Mouse (Mus musculus) liver, adult 2 months (tissue): ENCODE results near the gene Txk. TPM values are rescaled to one million over a fixed set of nuclear protein-coding genes. Genes with fewer than 3 reads are reported as not detected.

Experiments used
- DNase-seq: peaks from one replicate; pipeline ENCODE4 v3.0.0-alpha.2; 2011; ENCODE audit warnings: low read depth, low spot score; ENCODE audit errors: extremely low read depth
- H3K27ac ChIP-seq: fragments of 200-500 bp; replicated peaks from 2 replicates; pipeline ENCODE4 v1.5.1; 2012; ENCODE audit warnings: low read depth, mild to moderate bottlenecking, control low read depth, inconsistent platforms, low read length; ENCODE audit not compliant: insufficient read depth
- H3K27me3 ChIP-seq: fragments of 200-500 bp; 2 replicates; pipeline ENCODE4 v1.6.1; 2012; ENCODE audit warnings: mild to moderate bottlenecking, moderate library complexity, low read length, inconsistent platforms; ENCODE audit not compliant: control insufficient read depth, insufficient read depth
- H3K36me3 ChIP-seq: fragments of 200-500 bp; 2 replicates; pipeline ENCODE4 v1.6.1; 2012; ENCODE audit warnings: low read length, inconsistent platforms; ENCODE audit not compliant: control insufficient read depth, insufficient read depth
- H3K4me1 ChIP-seq: fragments of 200-500 bp; 2 replicates; pipeline ENCODE4 v1.6.1; 2011; ENCODE audit warnings: low read length; ENCODE audit not compliant: control insufficient read depth, insufficient read depth
- H3K4me3 ChIP-seq: fragments of 200-500 bp; 2 replicates; pipeline ENCODE4 v1.5.1; 2011; ENCODE audit warnings: low read depth, mild to moderate bottlenecking, control low read depth, low read length, moderate library complexity; ENCODE audit not compliant: insufficient read depth
- H3K79me2 ChIP-seq: fragments of 200-500 bp; 2 replicates; pipeline ENCODE4 v1.6.1; 2012; ENCODE audit warnings: inconsistent platforms, mild to moderate bottlenecking, low read length, moderate library complexity; ENCODE audit not compliant: control insufficient read depth, insufficient read depth
- H3K9ac ChIP-seq: fragments of 200-500 bp; 2 replicates; pipeline ENCODE4 v1.6.1; 2012; ENCODE audit warnings: low read depth, mild to moderate bottlenecking, control low read depth, inconsistent platforms, low read length
- CTCF ChIP-seq: fragments of 200-500 bp; IDR thresholded peaks from 2 replicates; pipeline ENCODE4 v1.5.1; 2011; ENCODE audit warnings: low read depth, low read length, control low read depth
- POLR2A ChIP-seq: fragments of 200-500 bp; IDR thresholded peaks from 2 replicates; pipeline ENCODE4 v1.6.1; 2011; ENCODE audit warnings: low read length, control low read depth; ENCODE audit not compliant: insufficient read depth; ENCODE audit errors: extremely low read depth
- WGBS: fragments of 180-500 bp; shearing (Covaris S2); methylation state at CpG from one replicate; pipeline ENCODE4 v1.1.7; 2018; 5-methylcytosine and 5-hydroxymethylcytosine counted together
- polyA plus RNA-seq: library from polyadenylated mRNA; depleted of rRNA; stranded (reverse); fragments of >200 nt; gene quantifications from 2 replicates; pipeline ENCODE4 v1.2.3, GENCODE M21; 2012
- total RNA-seq: library from RNA; depleted of rRNA; stranded (reverse); fragments of >200 nt; gene quantifications from 2 replicates; pipeline ENCODE4 v1.2.3, GENCODE M21; 2014

Txk gene
- total and polyA plus RNA-seq, 2 experiments = 0.15 to 0.46 TPM

GRCm38 (mm10) chr5:72758925-72759924, 6.6 kb upstream of the Txk start:
- Histone ChIP-seq H3K79me2 (no peaks in the 10 kb centered on the region), H3K9ac (no peak overlapping the region), H3K36me3 (peaks cover 69% of the 10 kb centered on the region), H3K4me1 (no peaks in the 10 kb centered on the region), H3K4me3 (no peak overlapping the region), H3K27me3 (no peaks in the 10 kb centered on the region), H3K27ac (no peak overlapping the region)
- WGBS = 79% methylated on average over 13 of the region's 13 CpGs
- DNase-seq = no peak
- TF ChIP-seq POLR2A (no peak), CTCF (no peak)

GRCm38 (mm10) chr5:72757155-72757773, 4.7 kb upstream of the Txk start:
- Histone ChIP-seq H3K4me3 (no peak overlapping the region), H3K9ac (no peak overlapping the region), H3K27me3 (no peaks in the 10 kb centered on the region), H3K36me3 (peaks cover 57% of the 10 kb centered on the region), H3K4me1 (no peaks in the 10 kb centered on the region), H3K27ac (no peak overlapping the region), H3K79me2 (no peaks in the 10 kb centered on the region)
- no peak for DNase-seq
- 88% methylated on average over 18 of the region's 18 CpGs for WGBS
- no peak for TF ChIP-seq CTCF
- no peak for TF ChIP-seq POLR2A

- Histone ChIP-seq H3K9ac (no peak overlapping the region), H3K4me3 (no peak overlapping the region), H3K36me3 (peaks cover 49% of the 10 kb centered on the region), H3K27me3 (no peaks in the 10 kb centered on the region), H3K4me1 (no peaks in the 10 kb centered on the region), H3K27ac (no peak overlapping the region), H3K79me2 (no peaks in the 10 kb centered on the region)
- DNase-seq = no peak
- TF ChIP-seq POLR2A (no peak), CTCF (no peak)
- WGBS = 88% methylated on average over 8 of the region's 8 CpGs
Measured at GRCm38 (mm10) chr5:72755941-72756340, 3.4 kb upstream of the Txk start.

GRCm38 (mm10) chr5:72755035-72755434, 2.5 kb upstream of the Txk start:
- DNase-seq = no peak
- Histone ChIP-seq H3K9ac (no peak overlapping the region), H3K36me3 (peaks cover 45% of the 10 kb centered on the region), H3K4me1 (no peaks in the 10 kb centered on the region), H3K79me2 (no peaks in the 10 kb centered on the region), H3K4me3 (no peak overlapping the region), H3K27ac (no peak overlapping the region), H3K27me3 (no peaks in the 10 kb centered on the region)
- 92% methylated on average over 2 of the region's 2 CpGs for WGBS
- no peak for TF ChIP-seq POLR2A
- TF ChIP-seq CTCF = no peak

- H3K27me3 ChIP-seq = no peaks in the 10 kb centered on the region
- H3K4me1 ChIP-seq = no peaks in the 10 kb centered on the region
- H3K79me2 ChIP-seq = no peaks in the 10 kb centered on the region
- H3K9ac ChIP-seq = no peak overlapping the region
- WGBS = 85% methylated on average over 7 of the region's 7 CpGs
- no peak overlapping the region for H3K27ac ChIP-seq
- DNase-seq = no peak
- TF ChIP-seq POLR2A (no peak), CTCF (no peak)
- no peak overlapping the region for H3K4me3 ChIP-seq
- peaks cover 17% of the 10 kb centered on the region for H3K36me3 ChIP-seq
Measured at GRCm38 (mm10) chr5:72751056-72751758, 1.4 kb downstream of the Txk start.
